Mouse (Mus musculus): ENCODE measurements around the gene Smim24. TPM values are rescaled to one million over a fixed set of nuclear protein-coding genes. Genes with fewer than 3 reads are reported as not detected.

Gene Smim24
- polyA plus RNA-seq, 1 experiment from 2014 or later: 2.7 TPM

DNA sequence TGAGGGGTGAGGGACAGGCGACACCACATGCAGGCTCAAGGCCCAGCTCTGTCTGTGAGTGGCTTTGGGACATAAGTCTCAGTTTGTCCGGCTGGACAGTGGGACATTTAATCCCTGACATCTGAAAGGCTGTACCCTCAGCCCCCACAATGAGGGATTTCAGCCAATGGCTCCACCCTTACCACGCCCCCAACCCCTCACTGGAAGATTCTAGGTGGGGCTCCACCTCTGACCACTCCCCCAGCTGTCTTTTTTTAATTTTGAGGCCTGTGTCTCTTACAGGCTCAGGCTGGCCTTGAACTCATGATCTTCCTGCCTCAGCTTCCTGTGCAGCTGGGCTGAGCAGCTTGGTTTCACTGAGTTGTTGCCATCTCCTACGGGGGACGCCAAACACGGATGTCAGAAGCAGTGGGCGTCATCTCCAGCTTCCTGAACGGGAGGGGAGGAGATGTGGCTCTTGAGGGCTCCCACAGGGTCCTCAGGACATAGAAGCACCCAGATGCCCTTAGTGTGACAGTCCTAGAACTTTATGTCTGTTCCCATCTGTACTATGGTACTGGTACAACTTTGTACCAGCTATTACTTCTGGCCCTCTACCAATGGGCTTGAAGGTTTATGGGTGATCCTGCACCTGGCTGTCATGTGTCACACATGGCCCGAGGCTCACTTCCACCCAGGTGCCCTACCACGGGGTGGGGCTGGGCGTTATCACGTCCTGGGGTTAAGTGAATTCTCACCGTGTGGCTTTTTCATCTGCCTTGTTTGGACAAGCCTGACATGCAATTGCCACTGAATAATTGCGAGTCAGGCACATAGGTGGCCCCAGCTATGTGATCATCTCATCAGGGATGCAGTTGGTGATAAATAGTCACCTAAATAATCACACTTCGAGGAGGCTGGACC, 41.8 kb downstream of the Smim24 start:
- Histone ChIP-seq H3K4me2 (replicated peaks; ENCODE audit: low read depth, low read length) (no peak overlapping the region), H3K4me1 (replicated peaks; ENCODE audit: control insufficient read depth, insufficient read depth, low read length) (no peaks in the 10 kb centered on the region), H3K4me3 (ENCODE audit: low read depth, low read length) (no peak overlapping the region), H3K27me3 (ENCODE audit: control insufficient read depth, insufficient read depth, low read length) (peaks cover 9% of the 10 kb centered on the region; the same call in 1 of the 2 replicates), H3K36me3 (ENCODE audit: control insufficient read depth, insufficient read depth, low read length) (no peaks in the 10 kb centered on the region), H3K9ac (ENCODE audit: low read depth, low read length) (no peak overlapping the region), H3K27ac (ENCODE audit: low read depth, low read length) (no peak overlapping the region), H3K9me3 (ENCODE audit: control insufficient read depth, low read length) (no peaks in the 10 kb centered on the region)
- DNase-seq (ENCODE audit: low spot score): no peak
- no peak for ATAC-seq (ENCODE audit: low FRiP score)
- WGBS: 68% methylated on average over 15 of the region's 15 CpGs

DNA sequence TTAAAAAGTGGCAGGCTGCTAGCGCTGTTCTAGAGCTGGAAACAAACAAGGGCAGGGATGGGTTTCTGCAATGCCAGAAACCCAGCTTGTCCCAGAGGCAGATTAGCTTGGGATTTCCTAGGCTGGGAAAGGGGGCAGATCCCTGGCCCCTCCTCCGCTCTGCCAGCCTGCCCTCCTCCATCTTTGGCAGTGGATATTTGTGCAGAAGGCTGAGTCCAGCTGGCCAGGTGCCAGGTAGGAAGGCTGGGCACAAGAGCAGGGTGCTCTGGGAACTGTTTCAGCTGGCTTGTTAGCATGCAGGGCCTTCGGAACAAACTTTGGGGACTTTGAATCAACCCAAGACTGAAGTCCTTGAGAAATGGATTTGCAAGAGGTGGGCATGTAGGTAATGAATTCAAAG, 42.6 kb downstream of the Smim24 start:
- no peak overlapping the region for H3K27ac ChIP-seq (ENCODE audit: low read depth, low read length)
- WGBS: 87% methylated on average over 3 of the region's 3 CpGs
- ATAC-seq (ENCODE audit: low FRiP score): no peak

GRCm38 (mm10) chr10:81441019-81441418, 48.2 kb downstream of the Smim24 start:
- Histone ChIP-seq H3K36me3 (ENCODE audit: control insufficient read depth, insufficient read depth, low read length) (no peaks in the 10 kb centered on the region), H3K4me1 (replicated peaks; ENCODE audit: control insufficient read depth, insufficient read depth, low read length) (no peaks in the 10 kb centered on the region), H3K4me2 (replicated peaks; ENCODE audit: low read depth, low read length) (no peak overlapping the region), H3K9me3 (ENCODE audit: control insufficient read depth, low read length) (no peaks in the 10 kb centered on the region), H3K9ac (ENCODE audit: low read depth, low read length) (no peak overlapping the region), H3K27ac (ENCODE audit: low read depth, low read length) (no peak overlapping the region), H3K4me3 (ENCODE audit: low read depth, low read length) (no peak overlapping the region), H3K27me3 (ENCODE audit: control insufficient read depth, insufficient read depth, low read length) (no peaks in the 10 kb centered on the region; the same call in 1 of the 2 replicates)
- no peak for ATAC-seq (ENCODE audit: low FRiP score)
- DNase-seq (ENCODE audit: low spot score): no peak

More for the DNA sequence above, 42.6 kb downstream of the Smim24 start:
- no peak for DNase-seq (ENCODE audit: low spot score)
- Histone ChIP-seq H3K4me1 (replicated peaks; ENCODE audit: control insufficient read depth, insufficient read depth, low read length) (no peaks in the 10 kb centered on the region), H3K9me3 (ENCODE audit: control insufficient read depth, low read length) (no peaks in the 10 kb centered on the region), H3K27me3 (ENCODE audit: control insufficient read depth, insufficient read depth, low read length) (peaks cover 9% of the 10 kb centered on the region; the same call in 1 of the 2 replicates), H3K9ac (ENCODE audit: low read depth, low read length) (no peak overlapping the region), H3K36me3 (ENCODE audit: control insufficient read depth, insufficient read depth, low read length) (no peaks in the 10 kb centered on the region), H3K4me2 (replicated peaks; ENCODE audit: low read depth, low read length) (no peak overlapping the region), H3K4me3 (ENCODE audit: low read depth, low read length) (no peak overlapping the region)

Other genes with a start within 250 kb of the Smim24 start
- 52.7 and 54.1 TPM in 2 replicates for gene Pias4, start 225.1 kb upstream of the Smim24 start, polyA plus RNA-seq (2014; fragmentation: Nextera tagmentation; extraction: Ambion mirVana)
- 380 and 413 TPM in 2 replicates for gene Eef2, start 216.4 kb upstream of the Smim24 start, polyA plus RNA-seq (2014; fragmentation: Nextera tagmentation; extraction: Ambion mirVana)
- 49.9 and 53.3 TPM in 2 replicates for gene Dapk3, start 210.0 kb upstream of the Smim24 start, polyA plus RNA-seq (2014; fragmentation: Nextera tagmentation; extraction: Ambion mirVana)
- not detected in 2 replicates for gene 4930442H23Rik, start 209.2 kb upstream of the Smim24 start, polyA plus RNA-seq (2014; fragmentation: Nextera tagmentation; extraction: Ambion mirVana)
- gene Nmrk2, start 191.0 kb upstream of the Smim24 start, polyA plus RNA-seq (2014; fragmentation: Nextera tagmentation; extraction: Ambion mirVana): 0.08 TPM in 1 of 2 replicates, not detected in the other
- 22.8 and 23.8 TPM in 2 replicates for gene Atcay, start 162.2 kb upstream of the Smim24 start, polyA plus RNA-seq (2014; fragmentation: Nextera tagmentation; extraction: Ambion mirVana)
- 3.4 and 4.3 TPM in 2 replicates for gene Zfr2, start 159.9 kb upstream of the Smim24 start, polyA plus RNA-seq (2014; fragmentation: Nextera tagmentation; extraction: Ambion mirVana)
- 3.1 and 3.3 TPM in 2 replicates for gene Matk, start 140.1 kb upstream of the Smim24 start, polyA plus RNA-seq (2014; fragmentation: Nextera tagmentation; extraction: Ambion mirVana)
- 179 and 182 TPM in 2 replicates for gene Mrpl54, start 126.1 kb upstream of the Smim24 start, polyA plus RNA-seq (2014; fragmentation: Nextera tagmentation; extraction: Ambion mirVana)
- 32.1 and 33.5 TPM in 2 replicates for gene Apba3, start 126.1 kb upstream of the Smim24 start, polyA plus RNA-seq (2014; fragmentation: Nextera tagmentation; extraction: Ambion mirVana)
- 3.8 and 3.9 TPM in 2 replicates for gene Tjp3, start 101.5 kb upstream of the Smim24 start, polyA plus RNA-seq (2014; fragmentation: Nextera tagmentation; extraction: Ambion mirVana)
- 46.3 and 47.0 TPM in 2 replicates for gene Pip5k1c, start 100.1 kb upstream of the Smim24 start, polyA plus RNA-seq (2014; fragmentation: Nextera tagmentation; extraction: Ambion mirVana)
- gene Cactin, start 71.9 kb upstream of the Smim24 start, polyA plus RNA-seq (2014; fragmentation: Nextera tagmentation; extraction: Ambion mirVana): 26.0 and 28.9 TPM in 2 replicates
- gene Tbxa2r, start 64.3 kb upstream of the Smim24 start, polyA plus RNA-seq (2014; fragmentation: Nextera tagmentation; extraction: Ambion mirVana): 2.3 TPM in 2 replicates
- gene Gipc3, start 49.8 kb upstream of the Smim24 start, polyA plus RNA-seq (2014; fragmentation: Nextera tagmentation; extraction: Ambion mirVana): not detected in 2 replicates
- 90.2 and 100 TPM in 2 replicates for gene Hmg20b, start 42.6 kb upstream of the Smim24 start, polyA plus RNA-seq (2014; fragmentation: Nextera tagmentation; extraction: Ambion mirVana)
- gene Mfsd12, start 35.6 kb upstream of the Smim24 start, polyA plus RNA-seq (2014; fragmentation: Nextera tagmentation; extraction: Ambion mirVana): 3.9 and 4.6 TPM in 2 replicates
- 0.47 TPM in 1 of 2 replicates, not detected in the other for gene 4930404N11Rik, start 27.2 kb upstream of the Smim24 start, polyA plus RNA-seq (2014; fragmentation: Nextera tagmentation; extraction: Ambion mirVana)
- gene Fzr1, start 14.5 kb upstream of the Smim24 start, polyA plus RNA-seq (2014; fragmentation: Nextera tagmentation; extraction: Ambion mirVana): 83.0 and 92.1 TPM in 2 replicates
- 44.8 and 52.6 TPM in 2 replicates for gene Dohh, start 8.6 kb upstream of the Smim24 start, polyA plus RNA-seq (2014; fragmentation: Nextera tagmentation; extraction: Ambion mirVana)
- 2.2 and 3.2 TPM in 2 replicates for gene Gm48551, start 8.6 kb upstream of the Smim24 start, polyA plus RNA-seq (2014; fragmentation: Nextera tagmentation; extraction: Ambion mirVana)
- 0.49 and 1.0 TPM in 2 replicates for gene Gm48552, start 4.0 kb upstream of the Smim24 start, polyA plus RNA-seq (2014; fragmentation: Nextera tagmentation; extraction: Ambion mirVana)
- 10.9 and 11.9 TPM in 2 replicates for gene Nfic, start 62.6 kb downstream of the Smim24 start, polyA plus RNA-seq (2014; fragmentation: Nextera tagmentation; extraction: Ambion mirVana)
- gene Celf5, start 89.7 kb downstream of the Smim24 start, polyA plus RNA-seq (2014; fragmentation: Nextera tagmentation; extraction: Ambion mirVana): 12.7 and 13.7 TPM in 2 replicates
- 43.5 and 46.9 TPM in 2 replicates for gene Ncln, start 103.3 kb downstream of the Smim24 start, polyA plus RNA-seq (2014; fragmentation: Nextera tagmentation; extraction: Ambion mirVana)
- gene S1pr4, start 107.1 kb downstream of the Smim24 start, polyA plus RNA-seq (2014; fragmentation: Nextera tagmentation; extraction: Ambion mirVana): 0.15 and 0.24 TPM in 2 replicates
- gene Gna15, start 131.2 kb downstream of the Smim24 start, polyA plus RNA-seq (2014; fragmentation: Nextera tagmentation; extraction: Ambion mirVana): 0.56 and 0.66 TPM in 2 replicates
- 57.3 and 61.7 TPM in 2 replicates for gene Gna11, start 152.1 kb downstream of the Smim24 start, polyA plus RNA-seq (2014; fragmentation: Nextera tagmentation; extraction: Ambion mirVana)
- 264 and 280 TPM in 2 replicates for gene Aes, start 166.4 kb downstream of the Smim24 start, polyA plus RNA-seq (2014; fragmentation: Nextera tagmentation; extraction: Ambion mirVana)
- gene Tle2, start 181.5 kb downstream of the Smim24 start, polyA plus RNA-seq (2014; fragmentation: Nextera tagmentation; extraction: Ambion mirVana): 7.2 and 8.8 TPM in 2 replicates
- 5.1 and 7.7 TPM in 2 replicates for gene Tle6, start 208.0 kb downstream of the Smim24 start, polyA plus RNA-seq (2014; fragmentation: Nextera tagmentation; extraction: Ambion mirVana)
- 0.77 and 1.2 TPM in 2 replicates for gene BC025920, start 213.2 kb downstream of the Smim24 start, polyA plus RNA-seq (2014; fragmentation: Nextera tagmentation; extraction: Ambion mirVana)
- gene Sirt6, start 234.7 kb downstream of the Smim24 start, polyA plus RNA-seq (2014; fragmentation: Nextera tagmentation; extraction: Ambion mirVana): 40.6 and 42.2 TPM in 2 replicates
- 2.7 and 4.4 TPM in 2 replicates for gene Ankrd24, start 235.5 kb downstream of the Smim24 start, polyA plus RNA-seq (2014; fragmentation: Nextera tagmentation; extraction: Ambion mirVana)

Data from hindbrain, embryonic 11.5 days (tissue).